Mouse (Mus musculus) right cerebral cortex, postnatal 14 days (tissue): Measurements from ENCODE around the gene Gm20518.
A peak's percentile ranks its signal among the peaks of the same experiment; 100 is the strongest.

Source experiments
- DNase-seq: peaks from one replicate; pipeline ENCODE4 v3.0.0; 2022

Gm20518 gene

GRCm38 (mm10) chr16:17893923-17894322 lies 2.5 kb upstream of the Gm20518 start, which contains the start of gene Tssk1:
Tssk1 (plus strand) TSS chr16:17894223.
- DNase-seq = no peak

GRCm38 (mm10) chr16:17892606-17893005 lies 1.1 kb upstream of the Gm20518 start:
- DNase-seq = no peak

DNA sequence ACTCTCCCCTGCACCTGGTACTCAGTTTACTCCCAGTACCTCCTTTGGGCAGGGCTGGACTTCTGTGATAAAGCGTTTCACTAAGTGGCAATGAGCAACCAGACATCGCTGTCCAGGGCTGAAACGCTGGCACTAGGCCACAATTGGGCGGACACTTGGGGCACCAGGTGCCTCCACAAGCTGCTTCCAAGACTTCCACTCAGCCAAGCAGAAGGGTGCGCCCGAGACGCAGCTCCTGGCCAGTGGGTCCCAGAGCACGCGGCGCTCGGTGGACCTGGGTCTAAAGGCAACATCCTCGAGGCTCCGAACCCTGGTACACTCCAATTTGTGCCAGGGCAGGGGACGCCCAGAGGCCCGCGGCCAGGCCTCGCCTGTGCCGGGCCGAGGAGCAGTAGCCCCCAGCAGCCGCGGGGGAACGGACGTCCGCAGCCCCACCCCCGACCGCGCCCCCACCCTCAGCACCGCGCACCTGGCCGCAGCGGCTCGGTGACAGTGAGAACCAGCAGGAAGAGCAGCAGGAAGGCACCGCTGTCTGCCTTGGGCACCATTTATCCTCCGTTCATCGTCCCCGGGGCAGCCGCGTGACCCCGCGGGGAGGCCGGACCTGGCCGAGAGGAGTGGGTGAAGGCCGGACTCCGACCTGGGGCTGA lies 429 bp downstream of the Gm20518 start:
- peak; percentile 67 for DNase-seq

GRCm38 (mm10) chr16:17890342-17890727 lies 1.1 kb downstream of the Gm20518 start:
- no peak for DNase-seq

GRCm38 (mm10) chr16:17889689-17890341 lies 1.7 kb downstream of the Gm20518 start:
- no peak for DNase-seq

GRCm38 (mm10) chr16:17884116-17884515 lies 7.4 kb downstream of the Gm20518 start:
- DNase-seq = no peak

DNA sequence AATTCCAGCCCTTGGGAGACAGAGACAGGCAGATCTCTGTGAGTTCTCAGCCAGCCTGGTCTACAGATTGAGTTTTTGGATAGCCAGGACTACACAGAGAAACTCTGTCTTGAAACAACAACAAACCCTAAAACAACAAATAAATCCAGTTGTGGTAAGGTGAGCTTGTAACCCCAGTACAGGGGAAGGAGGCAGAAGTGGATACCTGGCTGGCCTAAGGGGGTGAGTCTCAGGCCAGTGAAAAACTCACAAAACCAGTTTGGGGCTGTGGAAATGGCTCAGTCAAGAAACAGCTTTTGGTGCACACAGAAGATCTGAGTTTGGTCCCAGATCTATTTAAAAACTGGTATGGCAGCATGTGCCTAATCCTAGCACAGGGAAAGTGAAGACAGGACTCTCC lies 9.3 kb downstream of the Gm20518 start:
- DNase-seq = no peak

- no peak for DNase-seq
Observed at GRCm38 (mm10) chr16:17879571-17879970, 11.9 kb downstream of the Gm20518 start.

- DNase-seq = no peak
Observed at GRCm38 (mm10) chr16:17876096-17876495, 15.4 kb downstream of the Gm20518 start.

GRCm38 (mm10) chr16:17875174-17875573 lies 16.3 kb downstream of the Gm20518 start:
- DNase-seq = no peak

DNA sequence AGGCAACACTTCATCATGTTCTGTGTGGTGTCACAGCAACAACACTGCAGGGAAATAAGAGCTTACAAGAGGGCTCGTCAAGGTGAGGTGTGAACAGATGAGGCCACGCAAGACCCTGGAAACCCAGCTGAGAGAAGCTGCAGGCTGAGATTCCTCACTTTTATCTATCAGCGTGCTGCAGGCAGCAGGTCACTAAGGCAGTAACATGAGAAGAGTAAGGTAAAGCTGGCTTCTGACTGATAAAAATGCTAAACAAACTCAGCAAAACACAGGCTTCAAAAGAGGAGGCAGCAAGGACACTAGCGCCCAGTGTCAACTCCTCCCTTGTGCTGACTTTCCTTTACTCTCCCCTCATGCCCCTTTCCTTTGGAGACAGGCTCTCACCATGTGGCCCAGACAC lies 18.5 kb downstream of the Gm20518 start:
- no peak for DNase-seq

DNA sequence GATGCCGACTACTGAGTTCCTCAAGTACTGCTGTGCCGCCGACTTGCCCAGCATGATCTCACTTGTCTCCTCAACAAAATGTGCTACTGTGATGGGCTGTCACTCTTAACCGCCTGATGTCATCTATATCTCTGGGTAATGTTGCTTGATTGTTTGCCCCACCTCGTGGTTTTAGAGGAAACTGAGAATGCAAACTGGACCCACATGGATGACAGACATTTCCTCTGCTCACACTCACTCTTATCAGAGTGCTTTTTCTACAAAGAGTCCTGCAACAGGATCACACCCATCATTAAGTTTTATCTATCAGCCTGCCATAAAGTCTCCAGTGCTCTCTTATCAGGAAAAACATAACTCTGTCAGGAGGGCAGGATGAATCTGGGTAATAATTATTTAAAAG lies 20.2 kb downstream of the Gm20518 start:
- DNase-seq = no peak

- DNase-seq = no peak
Observed at GRCm38 (mm10) chr16:17865770-17866169, 25.7 kb downstream of the Gm20518 start.

DNA sequence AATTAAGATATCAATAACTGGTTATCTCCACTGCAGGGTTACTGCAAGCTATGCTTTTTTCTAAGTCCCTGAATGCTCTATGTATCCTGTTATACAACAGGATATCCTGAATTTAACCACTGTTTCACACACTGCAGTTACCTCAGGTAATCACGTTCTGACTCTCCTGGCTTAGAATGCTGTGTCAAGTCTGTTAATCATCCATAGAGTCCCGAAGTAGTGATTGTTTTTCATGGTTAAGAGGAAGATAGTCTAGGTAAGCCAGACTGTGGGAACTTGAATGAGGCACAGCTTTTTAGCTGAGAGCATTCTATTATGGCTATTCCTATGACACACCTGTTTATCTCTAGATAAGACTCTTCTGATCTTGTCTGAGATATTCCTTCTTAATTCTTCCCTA lies 26.2 kb downstream of the Gm20518 start:
- DNase-seq = no peak

GRCm38 (mm10) chr16:17858592-17858991 lies 32.9 kb downstream of the Gm20518 start:
- DNase-seq = no peak

GRCm38 (mm10) chr16:17857157-17857556 lies 34.3 kb downstream of the Gm20518 start:
- no peak for DNase-seq

DNA sequence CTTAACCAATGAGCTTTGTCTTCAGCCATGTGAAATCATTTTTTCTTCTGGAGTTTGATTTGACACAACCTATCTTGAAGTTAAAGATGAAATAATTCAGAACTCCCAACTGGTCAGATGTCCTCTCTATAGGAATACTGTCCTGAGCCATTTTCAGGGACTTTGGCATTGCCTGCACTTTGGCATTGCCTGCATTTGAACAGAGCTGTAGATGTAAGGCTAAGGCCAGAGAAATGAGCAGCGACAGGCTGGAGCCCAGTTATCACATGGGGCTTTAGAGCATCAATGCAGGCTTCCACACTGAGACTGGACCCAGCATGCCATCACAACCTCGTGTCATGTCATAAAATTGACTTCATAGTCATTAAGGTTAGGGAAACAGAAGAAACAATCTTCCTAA lies 38.2 kb downstream of the Gm20518 start:
- DNase-seq = no peak

DNA sequence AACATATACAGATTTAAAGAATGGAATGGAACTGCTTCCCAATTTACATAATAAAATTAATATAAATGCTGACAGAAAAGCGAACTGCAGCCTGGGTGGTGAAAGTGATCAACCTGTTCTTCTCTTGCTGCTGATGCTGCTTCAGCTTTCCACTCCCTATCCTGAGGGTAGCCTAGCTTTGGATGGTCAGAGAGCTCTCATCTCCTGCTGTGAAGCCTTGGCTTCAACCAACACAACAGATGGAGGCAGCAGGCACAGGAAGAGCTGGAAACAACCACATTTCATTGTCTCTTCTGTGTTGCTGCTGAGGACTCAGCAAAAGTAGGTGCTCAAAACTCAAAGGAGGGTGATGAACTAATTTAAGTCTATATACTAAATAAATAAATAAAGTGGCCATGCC lies 39.6 kb downstream of the Gm20518 start:
- no peak for DNase-seq

DNA sequence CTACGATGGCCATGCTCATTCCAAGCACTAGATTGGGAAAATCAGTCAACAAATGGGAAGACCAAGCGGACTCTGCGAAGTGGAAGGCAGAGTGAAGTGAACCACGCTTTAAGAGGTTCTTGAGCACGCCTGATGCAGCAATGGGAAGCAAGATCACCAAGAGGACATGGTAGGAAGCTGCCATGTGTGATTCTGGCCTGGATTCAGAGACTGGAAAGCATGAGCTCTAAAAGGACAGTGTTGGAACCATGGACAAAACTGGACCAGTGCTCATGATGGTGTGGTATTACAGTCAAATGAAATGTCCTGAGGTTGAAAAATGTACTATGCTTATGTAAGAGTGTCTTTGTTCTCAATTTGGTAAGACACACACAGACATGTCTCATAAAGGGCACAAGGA lies 40.1 kb downstream of the Gm20518 start:
- no peak for DNase-seq

DNA sequence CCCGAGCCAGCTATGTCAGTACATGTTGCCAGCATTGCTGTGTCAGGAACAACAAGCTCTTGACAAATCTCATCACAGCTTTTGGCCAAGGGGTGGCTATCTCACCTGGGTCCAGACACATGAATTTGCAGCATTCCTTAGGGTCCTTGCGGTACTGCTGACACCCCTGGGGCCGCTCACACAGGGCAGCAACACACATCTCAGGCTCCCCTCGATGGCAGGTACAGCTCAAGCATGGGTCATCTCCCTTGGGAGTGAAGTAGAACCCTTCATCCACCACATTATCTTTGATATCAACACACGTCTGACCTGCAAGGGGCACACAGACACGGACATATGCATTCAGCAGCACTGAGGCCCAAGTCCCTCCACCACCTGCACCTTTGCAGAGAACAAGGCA lies 42.0 kb downstream of the Gm20518 start:
- no peak for DNase-seq

- DNase-seq = peak; percentile 40
Observed at GRCm38 (mm10) chr16:17848928-17849327, 42.5 kb downstream of the Gm20518 start.

DNA sequence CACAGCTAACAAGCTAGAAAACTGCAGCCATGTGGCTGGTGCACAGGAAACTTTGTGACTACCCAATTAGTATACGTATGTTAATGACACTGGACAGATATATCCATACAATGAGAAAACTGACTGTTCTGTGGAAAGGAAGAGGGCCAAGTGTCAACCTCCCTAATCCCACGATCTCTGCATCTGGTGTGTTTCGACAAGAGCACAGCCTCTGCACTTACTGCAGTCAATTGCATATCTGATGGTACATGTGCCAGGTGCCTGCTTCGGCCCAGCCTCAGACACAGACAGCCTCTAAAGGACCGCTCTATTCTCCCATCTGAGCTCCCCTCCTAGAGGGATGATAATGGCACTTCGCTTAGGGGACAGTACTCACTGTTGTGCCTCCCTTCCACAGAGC lies 43.0 kb downstream of the Gm20518 start:
- no peak for DNase-seq

DNA sequence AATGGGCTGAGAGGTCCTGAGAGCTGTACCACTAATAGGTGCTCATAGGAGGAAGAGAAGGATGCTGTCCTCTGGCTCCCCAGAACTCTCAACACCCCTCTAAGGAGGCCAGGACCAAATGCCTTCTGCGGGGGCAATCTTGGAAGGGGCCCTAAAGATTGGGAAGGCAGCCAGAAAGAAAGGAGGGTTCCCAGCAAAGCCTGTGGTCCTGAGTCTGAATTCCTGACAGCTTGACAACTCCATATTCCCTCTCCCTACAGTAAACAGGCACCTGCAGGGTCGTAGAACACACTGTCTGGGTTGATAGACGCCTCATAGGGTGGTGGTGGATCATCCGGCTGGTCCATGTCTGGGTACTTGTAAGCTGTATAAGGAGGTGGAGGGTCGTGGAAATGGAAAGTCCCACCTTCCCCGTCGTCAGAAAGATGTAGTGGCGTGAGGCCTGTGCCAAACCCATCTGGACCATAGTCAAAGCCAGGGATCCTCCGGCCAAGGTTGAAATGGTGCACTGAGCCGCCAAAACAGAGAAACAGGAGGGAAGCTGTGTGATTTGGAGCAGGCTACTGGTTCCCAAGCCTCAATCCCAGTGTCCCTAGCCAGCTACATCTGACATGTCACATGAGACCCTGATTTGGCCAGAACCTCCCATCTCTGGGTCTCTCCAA lies 47.6 kb downstream of the Gm20518 start:
- no peak for DNase-seq

DNA sequence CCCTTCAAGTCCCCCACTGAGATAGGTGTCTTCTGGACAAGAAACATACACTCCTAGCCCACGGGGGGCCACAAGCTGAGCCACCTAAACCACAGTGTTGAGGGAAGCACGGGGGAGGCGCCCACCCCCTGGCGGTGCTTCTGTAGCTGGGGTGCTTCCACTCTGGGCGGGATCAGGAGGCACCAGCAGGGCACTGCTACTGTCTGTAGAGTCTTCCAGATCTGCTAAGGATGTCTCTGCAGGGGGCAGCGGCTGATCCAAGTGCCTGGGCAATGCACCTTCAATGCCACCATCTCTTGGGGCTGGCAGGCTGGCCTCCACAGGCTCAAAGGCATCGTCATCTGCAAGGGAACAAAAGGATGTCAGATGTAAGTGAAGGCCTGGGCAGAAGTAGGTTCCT lies 49.0 kb downstream of the Gm20518 start:
- no peak for DNase-seq
